Mouse (Mus musculus) stomach, postnatal 0 days (tissue): ENCODE data around the gene Pdcl. TPM values are rescaled to one million over a fixed set of nuclear protein-coding genes. Genes with fewer than 3 reads are reported as not detected.

ENCODE experiments used
- ATAC-seq: fragments of 200-750 bp; cut with Nextera tagmentation; 2 replicates; pipeline ENCODE4 v1.8.0; 2017; ENCODE audit not compliant: low FRiP score, low TSS enrichment
- DNase-seq: peaks from one replicate; pipeline ENCODE4 v3.0.0-alpha.2; 2016; ENCODE audit warnings: low spot score
- H3K27ac ChIP-seq: fragments of 300-500 bp; sonication (generic); replicated peaks from 2 replicates; pipeline ENCODE4 v1.5.1; 2014; ENCODE audit warnings: mild to moderate bottlenecking, control low read depth
- H3K27me3 ChIP-seq: fragments of 300-500 bp; sonication (generic); 2 replicates; pipeline ENCODE4 v1.6.1; 2014; ENCODE audit warnings: low read length; ENCODE audit not compliant: control insufficient read depth, insufficient read depth
- H3K36me3 ChIP-seq: fragments of 300-500 bp; sonication (generic); 2 replicates; pipeline ENCODE4 v1.6.1; 2014; ENCODE audit warnings: low read length, mixed read lengths; ENCODE audit not compliant: control insufficient read depth, insufficient read depth
- H3K4me1 ChIP-seq: fragments of 300-500 bp; sonication (generic); replicated peaks from 2 replicates; pipeline ENCODE4 v1.6.1; 2014; ENCODE audit warnings: antibody characterized with exemption; ENCODE audit not compliant: control insufficient read depth, insufficient read depth
- H3K4me2 ChIP-seq: fragments of 300-500 bp; sonication (generic); replicated peaks from 2 replicates; pipeline ENCODE4 v1.6.1; 2014; ENCODE audit warnings: low read depth, mild to moderate bottlenecking, control low read depth, moderate library complexity
- H3K4me3 ChIP-seq: fragments of 300-500 bp; sonication (generic); 2 replicates; pipeline ENCODE4 v1.5.1; 2014; ENCODE audit warnings: low read depth, low read length, control low read depth
- H3K9ac ChIP-seq: fragments of 300-500 bp; sonication (generic); 2 replicates; pipeline ENCODE4 v1.6.1; 2014; ENCODE audit warnings: mild to moderate bottlenecking, low read length, control low read depth, mixed read lengths
- H3K9me3 ChIP-seq: fragments of 300-500 bp; sonication (generic); 2 replicates; pipeline ENCODE4 v1.6.1; 2016; ENCODE audit warnings: low read length; ENCODE audit not compliant: control insufficient read depth
- CTCF ChIP-seq: IDR thresholded peaks from 2 replicates; pipeline ENCODE4 v1.5.1; 2016; ENCODE audit warnings: antibody characterized with exemption, low read depth, mild to moderate bottlenecking, moderate library complexity
- EP300 ChIP-seq: optimal IDR thresholded peaks from 2 replicates; pipeline ENCODE3; 2016; ENCODE audit warnings: antibody characterized with exemption
- WGBS: fragments of 180-500 bp; shearing (Covaris S2); extraction: QIAGEN DNeasy Blood & Tissue Kit; methylation state at CpG from one replicate; pipeline ENCODE4 v1.1.7; 2014; 5-methylcytosine and 5-hydroxymethylcytosine counted together
- polyA plus RNA-seq: library from polyadenylated mRNA; unstranded; fragments of >200 nt; fragmentation: Nextera tagmentation; extraction: Ambion mirVana; gene quantifications from 2 replicates; pipeline ENCODE4 v1.2.1, GENCODE M21; 2015

Gene Pdcl
- polyA plus RNA-seq, result 26.8 and 27.1 TPM in 2 replicates

DNA sequence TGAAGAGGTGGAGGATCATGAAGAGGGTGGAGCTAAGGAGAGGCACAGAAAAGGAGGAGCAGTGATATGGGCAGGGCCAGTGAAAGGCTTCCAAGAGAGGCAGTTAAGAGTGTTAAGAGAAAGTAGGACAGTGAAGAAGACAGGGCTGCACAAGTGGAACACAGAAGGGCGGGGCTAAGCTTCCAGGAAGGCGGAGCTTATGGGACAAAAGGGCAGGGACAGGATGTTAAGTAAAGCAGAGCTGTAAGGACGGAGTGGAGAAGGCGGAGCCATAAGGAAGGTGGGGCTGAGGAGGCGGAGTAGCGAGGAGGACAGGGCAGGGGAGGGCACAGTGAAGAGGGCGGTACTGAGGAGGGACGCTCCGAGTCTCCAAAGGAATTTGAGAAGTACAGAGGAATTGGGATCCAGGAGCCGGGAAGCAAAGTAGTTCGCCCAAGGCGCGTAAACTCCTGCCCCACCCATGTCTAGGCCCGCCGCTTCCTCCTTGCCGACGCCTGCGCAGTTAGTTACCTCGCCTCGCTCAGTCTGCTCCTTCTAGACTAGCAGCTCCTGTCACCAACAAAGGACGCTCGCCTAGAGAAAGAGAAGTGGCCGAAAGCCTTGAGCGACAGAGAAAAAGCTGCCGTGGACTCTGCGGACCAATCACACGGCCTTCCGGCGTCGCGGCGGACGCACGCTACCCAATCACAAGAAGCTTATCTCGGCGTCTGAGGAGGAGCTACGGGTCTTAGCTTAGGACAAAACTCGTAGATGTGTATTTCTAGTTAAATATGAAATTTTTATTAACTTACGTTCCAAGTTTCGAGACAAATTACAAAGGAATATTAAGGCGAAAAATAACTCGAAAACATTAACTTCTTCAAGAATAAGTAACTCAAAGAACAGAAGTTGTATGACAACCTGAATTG lies at the start of gene Pdcl:
Gene Pdcl (minus strand): TSS at position 700 of the 908 bp plus-strand sequence.
- H3K27me3 ChIP-seq, result no peaks in the 10 kb centered on the region
- peak; percentile 100 for ATAC-seq
- no peaks in the 10 kb centered on the region for H3K9me3 ChIP-seq
- DNase-seq, result peak; percentile 94
- peak within 1 kb of the TSS; percentile 67 for H3K4me3 ChIP-seq
- peak within 1 kb of the TSS; percentile 87 for H3K9ac ChIP-seq
- H3K4me1 ChIP-seq, result no peaks in the 10 kb centered on the region
- H3K4me2 ChIP-seq, result peak within 1 kb of the TSS; percentile 65
- H3K27ac ChIP-seq, result peak within 1 kb of the TSS; percentile 99
- WGBS, result under 1% methylated on average over 42 of the region's 42 CpGs
- peak; percentile 12; the same call in 1 of the 2 replicates for TF ChIP-seq CTCF
- peak; percentile 71 for TF ChIP-seq EP300
- H3K36me3 ChIP-seq, result peaks cover 5% of the 10 kb centered on the region

DNA sequence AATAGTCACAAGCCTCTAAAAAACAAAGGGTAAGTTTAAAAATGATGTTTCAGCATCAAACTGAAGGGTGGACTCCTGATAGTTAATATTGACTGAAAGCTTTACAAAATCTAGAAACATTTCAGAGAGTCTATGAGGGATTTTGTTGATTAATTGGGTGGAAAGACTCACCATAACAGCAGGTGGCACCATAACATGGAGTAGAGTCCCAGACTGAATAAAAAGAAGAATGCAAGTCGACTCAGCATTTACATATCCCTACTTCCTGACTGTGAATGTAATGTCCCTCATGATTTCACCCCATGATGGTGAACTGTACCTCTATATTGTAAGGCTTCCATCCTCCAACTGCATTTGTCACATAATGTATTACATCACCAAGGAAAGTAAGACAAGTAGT lies 36.4 kb upstream of the Pdcl start:
- no peak for ATAC-seq
- no peak for DNase-seq
- no peak overlapping the region for H3K9ac ChIP-seq
- peaks cover 4% of the 10 kb centered on the region; the same call in 1 of the 2 replicates for H3K36me3 ChIP-seq
- H3K27me3 ChIP-seq, result no peaks in the 10 kb centered on the region
- no peaks in the 10 kb centered on the region for H3K4me1 ChIP-seq
- H3K9me3 ChIP-seq, result no peaks in the 10 kb centered on the region
- H3K27ac ChIP-seq, result no peak overlapping the region
- H3K4me3 ChIP-seq, result no peak overlapping the region
- peak; percentile 59 for TF ChIP-seq CTCF
- no peak for TF ChIP-seq EP300
- H3K4me2 ChIP-seq, result no peak overlapping the region
- WGBS, result 50% methylated on average over 1 of the region's 1 CpGs

DNA sequence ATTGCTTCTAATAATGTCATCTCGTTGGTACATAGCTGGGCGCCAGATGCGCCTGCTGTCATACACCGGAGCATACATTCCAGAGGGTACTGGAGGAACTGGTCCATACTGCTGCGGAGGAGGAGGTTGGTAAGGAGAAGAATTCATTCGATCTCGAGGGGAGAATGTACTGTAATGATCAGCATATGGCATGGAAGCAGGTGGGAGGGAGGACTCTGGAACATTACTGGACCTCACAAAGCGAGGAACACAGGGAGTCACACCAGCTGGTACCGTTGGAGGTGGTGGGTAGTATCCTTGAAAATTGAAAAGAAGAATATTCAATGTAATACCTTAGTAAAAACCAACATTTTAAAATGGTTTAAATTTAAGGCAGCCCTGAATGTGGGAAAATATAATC lies 23.8 kb upstream of the Pdcl start:
- ATAC-seq (no peak), DNase-seq (no peak)
- H3K4me1 ChIP-seq, result no peaks in the 10 kb centered on the region
- WGBS, result 93% methylated on average over 9 of the region's 9 CpGs
- H3K9me3 ChIP-seq, result no peaks in the 10 kb centered on the region
- H3K36me3 ChIP-seq, result peaks cover 5% of the 10 kb centered on the region; the same call in 1 of the 2 replicates
- no peak overlapping the region for H3K9ac ChIP-seq
- no peaks in the 10 kb centered on the region for H3K27me3 ChIP-seq
- H3K27ac ChIP-seq, result no peak overlapping the region
- TF ChIP-seq CTCF (no peak), EP300 (no peak)
- no peak overlapping the region for H3K4me2 ChIP-seq
- H3K4me3 ChIP-seq, result no peak overlapping the region

DNA sequence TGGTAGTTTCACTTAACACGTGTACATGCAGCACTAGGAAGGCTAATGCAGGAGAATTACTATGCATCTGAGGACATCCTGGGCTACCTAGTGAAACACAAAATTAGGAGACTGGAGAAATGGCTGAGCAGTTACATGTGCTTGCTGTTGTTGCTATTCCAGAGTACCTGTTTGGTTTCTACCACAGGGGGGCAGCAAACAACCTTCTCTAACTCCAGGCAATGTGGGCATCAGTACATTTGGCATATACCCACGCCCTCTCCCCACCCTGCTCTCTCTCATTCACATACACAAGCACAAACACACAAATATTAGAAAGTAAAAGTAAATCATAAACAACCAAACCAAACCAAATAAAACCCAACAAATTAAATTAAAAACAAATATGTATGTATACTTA lies 21.1 kb upstream of the Pdcl start:
- TF ChIP-seq EP300, result no peak
- peak; percentile 80 for TF ChIP-seq CTCF
- Histone ChIP-seq H3K27me3 (no peaks in the 10 kb centered on the region), H3K4me3 (no peak overlapping the region), H3K27ac (no peak overlapping the region), H3K36me3 (peaks cover 11% of the 10 kb centered on the region), H3K4me2 (no peak overlapping the region), H3K9me3 (no peaks in the 10 kb centered on the region), H3K9ac (no peak overlapping the region), H3K4me1 (no peaks in the 10 kb centered on the region)
- ATAC-seq (no peak), DNase-seq (peak; percentile 50)
- 60% methylated on average over 2 of the region's 2 CpGs for WGBS

DNA sequence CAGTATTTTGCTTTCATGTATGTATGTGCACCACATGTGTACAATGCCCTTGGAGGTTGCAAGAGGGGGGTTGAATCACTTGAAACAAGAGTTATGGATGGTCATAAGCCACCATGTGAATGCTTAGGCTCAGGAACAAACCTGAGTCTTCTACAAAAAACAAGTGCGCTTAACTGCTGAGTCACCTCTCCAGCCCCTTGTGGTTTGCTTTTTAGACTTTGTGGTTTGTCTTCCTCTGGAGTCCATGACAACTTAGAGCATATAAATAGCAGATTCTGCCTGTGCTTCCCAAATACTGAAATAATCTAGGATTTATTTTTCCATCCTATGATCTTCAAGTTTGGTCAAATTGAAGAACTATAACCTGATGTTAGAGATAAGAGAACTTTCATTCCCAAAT lies 16.9 kb upstream of the Pdcl start:
- no peak overlapping the region for H3K9ac ChIP-seq
- ATAC-seq (no peak), DNase-seq (no peak)
- TF ChIP-seq CTCF, result no peak
- TF ChIP-seq EP300, result no peak
- no peak overlapping the region for H3K27ac ChIP-seq
- no peaks in the 10 kb centered on the region for H3K4me1 ChIP-seq
- no peaks in the 10 kb centered on the region for H3K9me3 ChIP-seq
- WGBS, result 93% methylated on average over 1 of the region's 1 CpGs
- H3K4me3 ChIP-seq, result no peak overlapping the region
- H3K36me3 ChIP-seq, result peaks cover 7% of the 10 kb centered on the region; the same call in 1 of the 2 replicates
- H3K4me2 ChIP-seq, result no peak overlapping the region
- H3K27me3 ChIP-seq, result no peaks in the 10 kb centered on the region

DNA sequence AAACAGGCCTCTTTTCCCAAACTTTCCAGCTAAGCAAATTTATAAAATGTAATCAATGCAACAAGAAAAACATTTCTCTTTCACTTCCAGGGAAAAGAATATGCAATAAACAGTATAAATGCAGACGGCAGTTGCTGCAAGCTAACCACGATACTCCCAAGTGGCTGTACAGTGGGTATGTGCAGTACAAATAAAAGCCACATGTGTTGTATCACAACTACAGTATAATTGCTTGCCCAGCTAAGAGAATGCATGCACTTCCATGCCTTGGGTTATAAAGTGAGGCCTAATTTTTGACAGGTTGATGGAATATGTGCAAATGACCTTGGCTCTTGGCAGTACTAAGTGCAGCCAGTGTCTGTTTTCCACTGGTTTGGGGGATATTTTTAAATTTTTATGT lies 11.5 kb upstream of the Pdcl start:
- no peak overlapping the region for H3K4me2 ChIP-seq
- no peaks in the 10 kb centered on the region for H3K4me1 ChIP-seq
- no peak overlapping the region for H3K4me3 ChIP-seq
- 0 out of 2 replicates have a peak, but pooled peaks cover 5% of the 10 kb centered on the region for H3K36me3 ChIP-seq
- WGBS, result 91% methylated on average over 2 of the region's 2 CpGs
- H3K9me3 ChIP-seq, result no peaks in the 10 kb centered on the region
- DNase-seq (no peak), ATAC-seq (no peak)
- no peak overlapping the region for H3K27ac ChIP-seq
- TF ChIP-seq EP300, result no peak
- TF ChIP-seq CTCF, result no peak
- H3K9ac ChIP-seq, result no peak overlapping the region
- H3K27me3 ChIP-seq, result no peaks in the 10 kb centered on the region
